Mouse (Mus musculus) fat pad, adult 2 months (tissue): Measurements from ENCODE around the gene Klhdc4.

Source experiments
- DNase-seq: peaks from one replicate; pipeline ENCODE4 v3.0.0-alpha.2; 2011; ENCODE audit warnings: low read depth, low spot score; ENCODE audit errors: extremely low read depth

The Klhdc4 gene

GRCm38 (mm10) chr8:121829048-121829776 is at the start of gene Klhdc4:
Gene Klhdc4 (minus strand): TSS chr8:121829569.
- DNase-seq = no peak

- no peak for DNase-seq
These were observed 48.6 kb upstream of the Klhdc4 start for GRCm38 (mm10) chr8:121877828-121878480.

GRCm38 (mm10) chr8:121877212-121877611 is 47.8 kb upstream of the Klhdc4 start:
- no peak for DNase-seq

- no peak for DNase-seq
These were observed 46.1 kb upstream of the Klhdc4 start for GRCm38 (mm10) chr8:121875517-121875916.

- no peak for DNase-seq
These were observed 45.7 kb upstream of the Klhdc4 start for GRCm38 (mm10) chr8:121875045-121875444.

GRCm38 (mm10) chr8:121874031-121874430 is 44.7 kb upstream of the Klhdc4 start:
- DNase-seq = no peak

- DNase-seq = no peak
These were observed 42.6 kb upstream of the Klhdc4 start for GRCm38 (mm10) chr8:121871833-121872440.

GRCm38 (mm10) chr8:121870190-121870589 is 40.8 kb upstream of the Klhdc4 start:
- DNase-seq = no peak

GRCm38 (mm10) chr8:121868896-121869295 is 39.5 kb upstream of the Klhdc4 start:
- DNase-seq = no peak

GRCm38 (mm10) chr8:121868196-121868595 is 38.8 kb upstream of the Klhdc4 start:
- no peak for DNase-seq

GRCm38 (mm10) chr8:121865356-121865755 is 36.0 kb upstream of the Klhdc4 start:
- DNase-seq = no peak

GRCm38 (mm10) chr8:121861806-121862548 is 32.6 kb upstream of the Klhdc4 start:
- no peak for DNase-seq

GRCm38 (mm10) chr8:121861276-121861675 is 31.9 kb upstream of the Klhdc4 start:
- DNase-seq = no peak

GRCm38 (mm10) chr8:121857747-121858146 is 28.4 kb upstream of the Klhdc4 start:
- DNase-seq = no peak

- DNase-seq = no peak
These were observed 28.0 kb upstream of the Klhdc4 start for GRCm38 (mm10) chr8:121857331-121857730.

GRCm38 (mm10) chr8:121856071-121856746 is 26.8 kb upstream of the Klhdc4 start:
- DNase-seq = peak; percentile 97

- DNase-seq = no peak
These were observed 24.2 kb upstream of the Klhdc4 start for GRCm38 (mm10) chr8:121853586-121853985.

GRCm38 (mm10) chr8:121852464-121852863 is 23.1 kb upstream of the Klhdc4 start:
- no peak for DNase-seq

- DNase-seq = no peak
These were observed 22.3 kb upstream of the Klhdc4 start for GRCm38 (mm10) chr8:121851716-121852115.

GRCm38 (mm10) chr8:121850821-121851470 is 21.6 kb upstream of the Klhdc4 start:
- DNase-seq = no peak
